Mouse (Mus musculus): ENCODE measurements around the gene Tdo2.

The Tdo2 gene

DNA sequence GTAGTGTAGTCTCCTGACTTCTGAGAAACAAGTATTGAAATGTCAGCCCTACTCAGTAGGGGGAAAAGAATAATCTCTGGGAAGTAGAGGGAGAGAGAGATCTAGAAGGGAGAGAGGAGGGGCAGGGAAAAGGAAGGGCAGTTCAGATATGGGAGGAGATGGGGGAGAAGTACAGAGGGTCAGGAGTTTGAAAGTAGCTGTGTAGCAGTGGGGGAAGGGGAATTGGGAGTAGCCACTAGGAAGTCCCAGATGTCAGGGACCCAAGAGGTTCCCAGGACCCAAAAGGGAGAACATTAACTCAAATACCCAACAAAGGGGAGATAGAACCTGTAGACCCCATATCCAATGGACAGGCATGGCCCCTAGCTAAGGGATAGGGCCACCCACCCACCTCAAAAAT, at the start of gene Tdo2:
Gene Tdo2 (minus strand): TSS at position 101 of the 400 bp plus-strand sequence.
- no peak for DNase-seq (ENCODE audit: extremely low read depth, insufficient read length, low spot score)

DNA sequence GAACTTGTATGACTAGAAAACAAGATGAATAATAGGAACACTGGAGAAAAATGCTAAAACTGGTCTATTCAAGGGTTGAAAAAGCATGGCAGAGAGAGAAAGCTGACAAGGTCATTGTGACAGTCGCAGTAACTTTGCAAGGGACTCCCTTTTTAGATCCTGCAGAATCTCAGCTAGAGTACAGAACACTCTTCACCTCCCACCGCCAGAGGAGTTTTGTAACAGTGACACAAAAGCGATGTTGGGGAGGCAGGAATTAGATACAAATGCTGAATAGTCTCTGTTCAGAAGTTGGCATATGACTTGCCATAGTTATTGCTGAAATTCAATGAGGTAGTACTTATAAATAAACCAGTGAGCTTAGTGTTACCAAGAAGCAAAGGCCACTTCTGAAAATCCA, 47.1 kb upstream of the Tdo2 start:
- DNase-seq (ENCODE audit: extremely low read depth, insufficient read length, low spot score) = no peak

DNA sequence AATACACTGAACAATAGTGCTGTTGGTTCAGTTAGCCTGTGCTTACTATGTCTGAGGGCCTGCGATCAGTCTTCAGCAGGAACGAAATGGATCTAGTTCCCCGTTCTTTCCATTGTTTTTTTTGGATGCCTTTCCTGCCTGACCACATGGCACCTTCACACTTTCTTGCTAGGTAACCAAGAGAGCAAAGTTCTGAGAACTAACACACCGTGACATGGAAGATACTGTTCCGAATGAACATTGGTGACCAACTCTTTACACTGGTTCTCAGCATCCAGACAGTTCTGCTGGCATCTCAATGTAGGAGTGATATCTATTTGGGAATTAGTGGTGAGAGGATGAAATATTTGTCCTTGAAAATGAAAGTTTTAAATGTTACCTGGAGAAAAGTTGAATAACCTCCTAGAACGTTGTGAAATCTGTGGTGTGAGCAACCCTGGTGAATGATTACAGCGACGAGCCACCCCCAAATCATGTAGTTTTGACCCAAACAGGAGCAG, 46.5 kb upstream of the Tdo2 start:
- no peak for DNase-seq (ENCODE audit: extremely low read depth, insufficient read length, low spot score)

DNA sequence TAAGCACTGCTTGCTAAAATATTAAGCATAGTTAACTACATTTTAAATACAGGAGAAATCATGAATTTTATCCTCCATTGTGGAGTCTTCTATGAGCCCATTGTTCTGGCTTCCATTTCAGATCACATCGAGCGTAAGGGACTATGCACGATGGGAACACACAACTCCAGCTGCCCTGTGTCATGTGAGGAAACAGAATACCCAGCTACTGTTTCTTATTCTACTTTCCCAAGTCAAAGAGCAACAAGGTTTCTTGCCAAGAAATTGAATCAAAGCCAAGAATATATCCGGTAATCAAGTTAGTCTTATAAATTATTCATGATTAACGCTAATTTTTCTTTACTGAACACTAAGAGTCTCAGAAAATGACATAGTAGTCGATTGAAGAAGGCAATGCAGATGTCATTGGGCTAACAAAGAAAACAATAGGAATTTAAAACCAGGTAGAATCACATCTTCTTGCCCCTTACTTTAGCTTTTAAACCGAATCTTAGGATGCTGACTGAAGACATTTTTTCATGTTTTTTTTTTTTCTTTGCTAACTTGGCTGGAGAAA, 38.2 kb upstream of the Tdo2 start:
- no peak for DNase-seq (ENCODE audit: extremely low read depth, insufficient read length, low spot score)

DNA sequence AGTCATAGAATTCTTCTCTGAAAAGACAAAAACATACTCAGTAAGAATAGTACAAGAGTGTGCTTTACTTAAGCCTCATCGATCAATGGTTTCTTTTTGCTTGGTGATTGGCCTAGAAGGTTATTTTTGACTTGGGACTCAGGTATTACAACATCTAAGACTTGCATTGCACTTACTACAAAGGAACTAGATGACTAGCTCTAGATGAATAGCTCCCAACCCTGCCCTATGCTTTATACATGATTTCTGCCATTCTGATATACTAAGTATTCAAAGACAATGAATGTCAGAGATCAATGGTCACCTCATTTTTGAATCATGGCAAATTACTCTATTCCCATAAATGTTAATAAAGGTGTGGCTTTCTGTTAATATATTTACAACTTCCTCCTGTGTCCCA, 31.0 kb upstream of the Tdo2 start:
- no peak for DNase-seq (ENCODE audit: extremely low read depth, insufficient read length, low spot score)

GRCm38 (mm10) chr3:81995988-81996387, 20.0 kb upstream of the Tdo2 start:
- DNase-seq (ENCODE audit: extremely low read depth, insufficient read length, low spot score) = no peak

- DNase-seq (ENCODE audit: extremely low read depth, insufficient read length, low spot score) = no peak
Measured at GRCm38 (mm10) chr3:81995371-81995770, 19.4 kb upstream of the Tdo2 start.

- no peak for DNase-seq (ENCODE audit: extremely low read depth, insufficient read length, low spot score)
Measured at GRCm38 (mm10) chr3:81990531-81990930, 14.5 kb upstream of the Tdo2 start.

DNA sequence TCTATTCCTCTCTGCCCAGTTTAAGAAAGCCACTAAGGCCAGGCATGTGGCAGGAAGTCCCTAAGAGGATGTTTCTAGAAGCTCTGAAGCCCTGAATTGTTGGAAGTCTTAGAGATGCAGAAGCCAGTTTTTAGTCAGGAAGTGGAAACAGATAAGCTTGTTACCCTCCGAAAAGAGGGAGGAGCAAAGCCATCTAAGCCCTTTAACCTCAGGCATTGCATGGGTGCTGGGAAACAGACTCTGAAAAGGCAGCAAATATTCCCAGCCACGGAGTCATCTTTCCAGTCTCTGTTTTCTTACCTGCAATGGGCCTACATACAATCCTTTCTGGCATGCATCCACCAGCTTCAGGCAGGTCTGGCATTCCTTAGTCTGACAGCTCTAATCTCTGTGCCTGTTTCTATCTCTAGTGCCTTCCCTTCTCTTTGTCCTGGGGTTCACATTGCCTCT, 13.7 kb upstream of the Tdo2 start:
- DNase-seq (ENCODE audit: extremely low read depth, insufficient read length, low spot score) = no peak

- no peak for DNase-seq (ENCODE audit: extremely low read depth, insufficient read length, low spot score)
Measured at GRCm38 (mm10) chr3:81987628-81988027, 11.6 kb upstream of the Tdo2 start.

GRCm38 (mm10) chr3:81986103-81986502, 10.1 kb upstream of the Tdo2 start:
- no peak for DNase-seq (ENCODE audit: extremely low read depth, insufficient read length, low spot score)

- DNase-seq (ENCODE audit: extremely low read depth, insufficient read length, low spot score) = no peak
Measured at GRCm38 (mm10) chr3:81985100-81985499, 9.1 kb upstream of the Tdo2 start.

- no peak for DNase-seq (ENCODE audit: extremely low read depth, insufficient read length, low spot score)
Measured at GRCm38 (mm10) chr3:81983120-81983895, 7.3 kb upstream of the Tdo2 start.

DNA sequence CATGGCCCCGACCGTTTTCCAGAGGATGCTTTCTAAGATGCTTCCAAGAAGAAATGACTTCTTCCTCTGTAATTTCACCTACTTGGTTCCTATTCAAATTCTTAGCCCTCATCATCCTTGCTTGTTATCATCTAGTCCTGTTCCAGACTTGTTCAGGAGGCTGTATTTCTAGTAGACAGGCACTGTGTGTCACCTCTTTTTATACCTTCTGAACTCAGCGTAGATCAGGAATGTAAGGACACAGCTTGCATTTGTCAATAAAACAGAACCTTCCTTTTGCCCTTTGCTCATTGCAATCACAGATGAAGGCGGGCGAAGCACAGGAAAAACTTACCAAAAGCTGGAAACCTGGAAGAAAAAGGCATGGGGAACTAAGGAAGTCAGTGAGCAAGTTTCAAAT, 6.0 kb upstream of the Tdo2 start, which contains the start of gene Asic5:
Gene Asic5 (plus strand): TSS at position 301 of the 400 bp plus-strand sequence.
- no peak for DNase-seq (ENCODE audit: extremely low read depth, insufficient read length, low spot score)

DNA sequence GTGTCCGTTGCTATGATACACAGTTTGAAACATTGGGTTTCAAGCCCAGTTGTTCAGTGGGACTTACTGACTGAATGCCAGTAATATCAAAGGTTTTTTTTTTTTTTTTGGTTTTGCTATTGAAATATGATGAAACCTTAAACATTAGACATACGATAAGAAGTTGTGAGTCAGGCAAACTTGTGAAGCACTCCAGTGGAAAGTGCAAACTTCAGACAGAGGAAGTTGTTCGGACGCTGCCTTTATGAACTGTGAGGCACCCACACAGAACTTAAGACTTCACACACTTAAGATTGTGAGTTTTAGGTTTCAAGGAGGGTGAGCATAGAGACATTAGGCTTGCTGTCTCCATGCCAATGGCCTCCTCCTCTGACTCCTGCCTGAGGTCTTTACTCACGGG, 5.6 kb upstream of the Tdo2 start:
- no peak for DNase-seq (ENCODE audit: extremely low read depth, insufficient read length, low spot score)

DNA sequence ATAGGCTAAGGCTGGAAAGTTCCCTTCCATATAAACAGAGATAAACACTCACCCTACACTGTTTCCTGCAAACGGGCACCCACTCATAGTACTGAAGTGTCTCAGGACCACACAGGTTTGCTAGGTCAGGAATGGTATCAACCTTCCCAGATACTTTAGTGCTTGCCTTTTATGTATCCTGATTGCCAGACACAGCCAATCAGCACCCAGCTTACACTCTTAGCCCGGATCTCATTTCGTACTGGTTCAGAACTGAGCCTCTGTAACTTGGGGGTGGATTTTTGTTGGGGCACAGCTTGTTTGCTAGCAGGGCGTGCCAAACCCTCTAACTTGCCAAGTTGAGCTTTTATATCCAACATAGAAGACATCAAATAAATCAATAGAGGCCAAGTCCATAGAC, 395 bp downstream of the Tdo2 start:
- DNase-seq (ENCODE audit: extremely low read depth, insufficient read length, low spot score) = no peak

DNA sequence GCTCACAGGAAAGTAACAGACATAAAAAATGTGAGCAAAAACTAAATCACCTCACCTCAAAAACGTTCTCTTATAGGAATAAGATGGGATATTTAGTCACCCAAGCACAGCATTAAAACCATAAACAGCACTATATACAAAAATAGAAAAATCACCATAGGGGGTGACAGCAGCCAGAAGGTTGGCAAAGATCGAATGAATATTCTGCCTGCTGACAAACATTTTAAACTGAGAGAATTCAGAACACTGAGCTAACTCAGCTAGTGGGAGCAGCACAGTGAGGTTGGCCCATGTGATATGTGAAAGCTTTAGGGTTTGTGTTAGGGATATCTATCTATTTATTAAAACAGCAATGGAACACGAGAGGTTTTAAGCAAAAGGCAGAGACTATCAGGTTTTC, 11.4 kb downstream of the Tdo2 start:
- DNase-seq (ENCODE audit: extremely low read depth, insufficient read length, low spot score) = no peak

DNA sequence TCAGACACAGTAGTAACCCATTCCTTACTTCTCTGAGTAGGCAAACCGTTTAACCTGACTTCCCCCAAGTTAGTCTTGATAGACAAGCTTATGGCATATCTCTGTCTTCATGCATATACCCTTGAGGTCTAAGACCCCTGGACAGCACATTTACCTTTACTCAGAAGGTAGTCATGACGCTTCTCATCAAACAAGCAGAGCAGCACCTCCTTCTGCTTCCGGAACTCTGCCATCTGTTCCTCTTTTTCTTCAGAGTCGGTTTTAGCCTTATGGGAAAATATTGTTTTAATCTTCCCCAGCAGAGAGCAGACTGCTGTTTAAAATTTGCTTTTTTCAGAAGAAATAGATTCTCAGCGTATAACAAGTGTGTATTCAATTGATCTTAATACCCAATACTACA, 12.2 kb downstream of the Tdo2 start:
- no peak for DNase-seq (ENCODE audit: extremely low read depth, insufficient read length, low spot score)

DNA sequence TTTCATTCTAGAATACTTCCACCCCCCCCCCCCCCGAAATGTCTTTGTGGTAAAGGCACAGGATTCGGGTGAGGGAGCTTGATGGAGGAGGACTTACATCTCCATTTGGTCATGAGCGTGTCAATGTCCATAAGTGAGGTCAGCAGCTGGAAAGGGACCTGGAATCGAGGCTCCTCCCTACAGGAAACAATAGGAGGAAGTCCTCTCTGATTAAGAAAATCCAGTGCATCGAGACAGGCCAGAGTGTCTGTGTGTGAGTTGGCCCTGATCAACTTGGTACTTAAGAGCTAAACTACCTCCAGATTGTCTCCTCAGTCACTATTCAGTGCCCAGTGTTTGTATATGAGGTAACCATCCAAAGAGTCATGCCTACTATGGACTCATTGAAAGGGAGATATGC, 14.7 kb downstream of the Tdo2 start:
- no peak for DNase-seq (ENCODE audit: extremely low read depth, insufficient read length, low spot score)

- DNase-seq (ENCODE audit: extremely low read depth, insufficient read length, low spot score) = no peak
Measured at GRCm38 (mm10) chr3:81957484-81957883, 18.5 kb downstream of the Tdo2 start.

DNA sequence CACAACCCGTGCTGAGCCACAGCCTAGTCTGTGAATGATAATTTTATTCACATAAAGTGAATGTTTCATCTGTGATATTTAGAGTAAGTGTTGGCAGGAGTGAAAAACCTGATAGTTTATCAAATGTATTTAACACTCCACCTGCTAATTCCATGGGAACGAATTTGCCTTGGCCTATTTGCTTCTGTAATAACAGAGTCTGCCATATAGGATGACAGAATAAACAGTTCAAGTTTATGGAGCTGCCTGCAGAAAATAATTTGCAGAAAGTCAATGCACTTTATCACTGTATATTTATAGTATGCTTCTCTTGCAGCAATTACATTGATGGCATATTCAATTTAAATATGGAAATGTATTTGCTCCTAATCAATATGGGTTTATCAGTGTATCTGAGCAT, 24.2 kb downstream of the Tdo2 start:
- DNase-seq (ENCODE audit: extremely low read depth, insufficient read length, low spot score) = no peak

DNA sequence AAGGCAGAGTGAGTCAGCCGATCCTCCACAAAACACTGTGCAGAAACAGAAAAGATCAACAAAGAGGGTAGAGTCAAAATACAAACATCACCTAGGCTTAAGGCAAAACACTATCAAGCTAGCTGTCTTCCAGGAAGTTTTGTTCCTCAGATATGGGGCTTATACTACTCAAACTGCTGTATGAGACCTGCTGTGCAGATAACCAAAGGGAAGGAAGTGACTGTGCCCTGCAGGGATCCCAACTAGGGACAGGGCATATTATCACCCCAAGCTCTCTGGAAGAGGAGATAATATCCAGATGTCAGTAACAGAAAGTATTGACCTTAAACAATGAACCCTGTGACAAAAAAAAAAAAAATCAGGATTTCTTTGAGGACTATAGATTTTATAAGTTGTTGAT, 27.0 kb downstream of the Tdo2 start:
- DNase-seq (ENCODE audit: extremely low read depth, insufficient read length, low spot score) = no peak
